Mouse (Mus musculus): ENCODE data around the gene Fam241a. TPM values are rescaled to one million over a fixed set of nuclear protein-coding genes. Genes with fewer than 3 reads are reported as not detected.

The Fam241a gene
- polyA plus RNA-seq, 1 experiment from 2014 or later = 11.0 TPM

GRCm38 (mm10) chr3:127835594-127835993, 60.5 kb downstream of the Fam241a start:
- H3K27me3 ChIP-seq (ENCODE audit: control insufficient read depth, insufficient read depth, low read length) = no peaks in the 10 kb centered on the region
- no peaks in the 10 kb centered on the region for H3K9me3 ChIP-seq (replicated peaks; ENCODE audit: control insufficient read depth, low read length)
- peaks cover 8% of the 10 kb centered on the region for H3K4me1 ChIP-seq (ENCODE audit: control insufficient read depth, insufficient read depth, low read length)
- H3K36me3 ChIP-seq (ENCODE audit: control insufficient read depth, insufficient read depth, low read length) = no peaks in the 10 kb centered on the region
- H3K4me2 ChIP-seq = no peak overlapping the region
- H3K4me3 ChIP-seq (ENCODE audit: low read depth, low read length) = no peak overlapping the region
- WGBS (ENCODE audit: insufficient replicate concordance) = 73% methylated on average over 6 of the region's 6 CpGs
- H3K9ac ChIP-seq (ENCODE audit: low read depth, low read length) = no peak overlapping the region
- no peak for ATAC-seq (replicated peaks; ENCODE audit: insufficient number of reproducible peaks, low FRiP score, low TSS enrichment)
- H3K27ac ChIP-seq (ENCODE audit: low read depth, low read length) = no peak overlapping the region

- H3K36me3 ChIP-seq (ENCODE audit: control insufficient read depth, insufficient read depth, low read length) = no peaks in the 10 kb centered on the region
- H3K27me3 ChIP-seq (ENCODE audit: control insufficient read depth, insufficient read depth, low read length) = no peaks in the 10 kb centered on the region
- WGBS (ENCODE audit: insufficient replicate concordance) = 86% methylated on average over 4 of the region's 4 CpGs
- peaks cover 8% of the 10 kb centered on the region for H3K4me1 ChIP-seq (ENCODE audit: control insufficient read depth, insufficient read depth, low read length)
- H3K4me2 ChIP-seq = no peak overlapping the region
- H3K9ac ChIP-seq (ENCODE audit: low read depth, low read length) = no peak overlapping the region
- H3K9me3 ChIP-seq (replicated peaks; ENCODE audit: control insufficient read depth, low read length) = no peaks in the 10 kb centered on the region
- H3K4me3 ChIP-seq (ENCODE audit: low read depth, low read length) = no peak overlapping the region
- H3K27ac ChIP-seq (ENCODE audit: low read depth, low read length) = no peak overlapping the region
- no peak for ATAC-seq (replicated peaks; ENCODE audit: insufficient number of reproducible peaks, low FRiP score, low TSS enrichment)
Measured at GRCm38 (mm10) chr3:127834040-127834439, 62.1 kb downstream of the Fam241a start.

GRCm38 (mm10) chr3:127831079-127831478, 65.0 kb downstream of the Fam241a start:
- 42% methylated on average over 6 of the region's 6 CpGs for WGBS (ENCODE audit: insufficient replicate concordance)

GRCm38 (mm10) chr3:127830183-127830582, 65.9 kb downstream of the Fam241a start:
- H3K27ac ChIP-seq (ENCODE audit: low read depth, low read length) = no peak overlapping the region
- H3K4me2 ChIP-seq = no peak overlapping the region
- H3K9me3 ChIP-seq (replicated peaks; ENCODE audit: control insufficient read depth, low read length) = no peaks in the 10 kb centered on the region
- H3K9ac ChIP-seq (ENCODE audit: low read depth, low read length) = no peak overlapping the region
- WGBS (ENCODE audit: insufficient replicate concordance) = 93% methylated on average over 10 of the region's 10 CpGs
- no peaks in the 10 kb centered on the region for H3K36me3 ChIP-seq (ENCODE audit: control insufficient read depth, insufficient read depth, low read length)
- H3K27me3 ChIP-seq (ENCODE audit: control insufficient read depth, insufficient read depth, low read length) = no peaks in the 10 kb centered on the region
- no peak for ATAC-seq (replicated peaks; ENCODE audit: insufficient number of reproducible peaks, low FRiP score, low TSS enrichment)
- H3K4me1 ChIP-seq (ENCODE audit: control insufficient read depth, insufficient read depth, low read length) = peaks cover 9% of the 10 kb centered on the region; the same call in 1 of the 2 replicates
- H3K4me3 ChIP-seq (ENCODE audit: low read depth, low read length) = no peak overlapping the region

More at GRCm38 (mm10) chr3:127831079-127831478, 65.0 kb downstream of the Fam241a start:
- Histone ChIP-seq H3K9ac (ENCODE audit: low read depth, low read length) (no peak overlapping the region), H3K27me3 (ENCODE audit: control insufficient read depth, insufficient read depth, low read length) (no peaks in the 10 kb centered on the region), H3K9me3 (replicated peaks; ENCODE audit: control insufficient read depth, low read length) (no peaks in the 10 kb centered on the region), H3K4me2 (no peak overlapping the region), H3K4me1 (ENCODE audit: control insufficient read depth, insufficient read depth, low read length) (peaks cover 12% of the 10 kb centered on the region), H3K27ac (ENCODE audit: low read depth, low read length) (no peak overlapping the region), H3K36me3 (ENCODE audit: control insufficient read depth, insufficient read depth, low read length) (no peaks in the 10 kb centered on the region), H3K4me3 (ENCODE audit: low read depth, low read length) (no peak overlapping the region)
- no peak for ATAC-seq (replicated peaks; ENCODE audit: insufficient number of reproducible peaks, low FRiP score, low TSS enrichment)

- Histone ChIP-seq H3K9me3 (replicated peaks; ENCODE audit: control insufficient read depth, low read length) (no peaks in the 10 kb centered on the region), H3K27me3 (ENCODE audit: control insufficient read depth, insufficient read depth, low read length) (no peaks in the 10 kb centered on the region), H3K4me2 (no peak overlapping the region), H3K9ac (ENCODE audit: low read depth, low read length) (no peak overlapping the region), H3K4me1 (ENCODE audit: control insufficient read depth, insufficient read depth, low read length) (peaks cover 9% of the 10 kb centered on the region; the same call in 1 of the 2 replicates), H3K36me3 (ENCODE audit: control insufficient read depth, insufficient read depth, low read length) (no peaks in the 10 kb centered on the region), H3K4me3 (ENCODE audit: low read depth, low read length) (no peak overlapping the region), H3K27ac (ENCODE audit: low read depth, low read length) (0 out of 2 replicates have a peak overlapping the region, but pooled peaks have one; percentile 7)
- no peak; the same call in 1 of the 2 replicates for ATAC-seq (replicated peaks; ENCODE audit: insufficient number of reproducible peaks, low FRiP score, low TSS enrichment)
- 15% methylated on average over 7 of the region's 7 CpGs for WGBS (ENCODE audit: insufficient replicate concordance)
Measured at GRCm38 (mm10) chr3:127827123-127827522, 69.0 kb downstream of the Fam241a start.

GRCm38 (mm10) chr3:127826503-127826902, 69.6 kb downstream of the Fam241a start:
- Histone ChIP-seq H3K4me1 (ENCODE audit: control insufficient read depth, insufficient read depth, low read length) (peaks cover 9% of the 10 kb centered on the region; the same call in 1 of the 2 replicates), H3K4me3 (ENCODE audit: low read depth, low read length) (no peak overlapping the region), H3K27me3 (ENCODE audit: control insufficient read depth, insufficient read depth, low read length) (no peaks in the 10 kb centered on the region), H3K9me3 (replicated peaks; ENCODE audit: control insufficient read depth, low read length) (no peaks in the 10 kb centered on the region), H3K9ac (ENCODE audit: low read depth, low read length) (no peak overlapping the region), H3K27ac (ENCODE audit: low read depth, low read length) (no peak overlapping the region), H3K36me3 (ENCODE audit: control insufficient read depth, insufficient read depth, low read length) (no peaks in the 10 kb centered on the region), H3K4me2 (no peak overlapping the region)
- 75% methylated on average over 7 of the region's 7 CpGs for WGBS (ENCODE audit: insufficient replicate concordance)
- no peak for ATAC-seq (replicated peaks; ENCODE audit: insufficient number of reproducible peaks, low FRiP score, low TSS enrichment)

GRCm38 (mm10) chr3:127823886-127824863, 71.9 kb downstream of the Fam241a start:
- no peak overlapping the region for H3K9ac ChIP-seq (ENCODE audit: low read depth, low read length)
- H3K36me3 ChIP-seq (ENCODE audit: control insufficient read depth, insufficient read depth, low read length) = no peaks in the 10 kb centered on the region
- no peak overlapping the region for H3K4me2 ChIP-seq
- no peaks in the 10 kb centered on the region for H3K27me3 ChIP-seq (ENCODE audit: control insufficient read depth, insufficient read depth, low read length)
- H3K4me3 ChIP-seq (ENCODE audit: low read depth, low read length) = no peak overlapping the region
- peaks cover 9% of the 10 kb centered on the region; the same call in 1 of the 2 replicates for H3K4me1 ChIP-seq (ENCODE audit: control insufficient read depth, insufficient read depth, low read length)
- H3K9me3 ChIP-seq (replicated peaks; ENCODE audit: control insufficient read depth, low read length) = no peaks in the 10 kb centered on the region
- no peak overlapping the region for H3K27ac ChIP-seq (ENCODE audit: low read depth, low read length)
- 87% methylated on average over 17 of the region's 17 CpGs for WGBS (ENCODE audit: insufficient replicate concordance)
- no peak for ATAC-seq (replicated peaks; ENCODE audit: insufficient number of reproducible peaks, low FRiP score, low TSS enrichment)

- H3K4me1 ChIP-seq (ENCODE audit: control insufficient read depth, insufficient read depth, low read length) = no peaks in the 10 kb centered on the region
- no peak overlapping the region for H3K9ac ChIP-seq (ENCODE audit: low read depth, low read length)
Measured at GRCm38 (mm10) chr3:127821209-127821608, 74.9 kb downstream of the Fam241a start.

More at GRCm38 (mm10) chr3:127821209-127821608, 74.9 kb downstream of the Fam241a start:
- Histone ChIP-seq H3K4me3 (ENCODE audit: low read depth, low read length) (no peak overlapping the region), H3K27me3 (ENCODE audit: control insufficient read depth, insufficient read depth, low read length) (no peaks in the 10 kb centered on the region), H3K4me2 (no peak overlapping the region), H3K27ac (ENCODE audit: low read depth, low read length) (no peak overlapping the region), H3K36me3 (ENCODE audit: control insufficient read depth, insufficient read depth, low read length) (no peaks in the 10 kb centered on the region), H3K9me3 (replicated peaks; ENCODE audit: control insufficient read depth, low read length) (no peaks in the 10 kb centered on the region)
- 80% methylated on average over 5 of the region's 5 CpGs for WGBS (ENCODE audit: insufficient replicate concordance)
- no peak for ATAC-seq (replicated peaks; ENCODE audit: insufficient number of reproducible peaks, low FRiP score, low TSS enrichment)
